Mouse (Mus musculus): ENCODE measurements around the gene Thsd4. TPM values are rescaled to one million over a fixed set of nuclear protein-coding genes. Genes with fewer than 3 reads are reported as not detected.

Thsd4 gene
- total RNA-seq, 2 experiments from 2014 or later, result 7.5 to 8.9 TPM

DNA sequence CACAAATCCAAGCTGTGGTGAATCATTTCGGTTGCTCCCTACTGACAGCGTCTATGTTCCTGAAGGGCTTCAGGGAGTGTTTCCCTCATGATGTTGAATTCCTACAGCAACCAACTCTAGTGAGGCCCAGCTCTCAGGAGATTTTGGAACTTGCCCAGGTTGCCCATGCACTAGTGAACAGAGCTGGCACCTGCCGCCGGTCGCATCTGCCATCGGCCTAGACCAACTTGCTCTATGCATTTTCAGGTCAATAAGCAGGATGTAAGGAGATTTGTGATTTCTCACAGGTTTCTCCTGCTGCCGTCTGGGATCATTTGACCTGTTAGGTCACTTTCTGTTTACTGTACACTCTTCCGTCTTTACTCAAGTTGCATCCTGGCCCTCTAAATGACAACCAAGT lies 454.6 kb downstream of the Thsd4 start:
- DNase-seq (ENCODE audit: low spot score in 2 of 2), result no peak
- intact Hi-C loops (cut with DNase I), result no loop called here

DNA sequence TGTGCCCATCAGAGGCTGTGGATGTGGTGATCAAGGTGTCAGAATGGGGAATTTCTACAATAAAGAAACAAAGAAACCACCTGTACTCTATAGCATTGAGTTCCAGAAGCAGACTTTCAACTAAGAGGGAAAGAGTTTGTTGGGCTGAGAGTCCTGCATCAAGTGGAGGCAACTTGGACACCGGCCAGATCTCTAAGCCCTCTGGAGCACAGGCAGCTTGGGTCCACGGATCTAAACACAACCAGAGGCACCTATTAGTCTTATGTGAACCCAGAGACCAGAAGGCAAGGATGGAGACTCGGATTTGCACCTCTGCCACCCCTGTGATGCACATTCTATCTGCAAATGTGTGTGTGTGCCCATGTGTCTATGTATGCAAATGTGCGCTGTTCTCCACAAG lies 456.7 kb downstream of the Thsd4 start:
- no peak for DNase-seq (ENCODE audit: low spot score in 2 of 2)
- intact Hi-C loops (cut with DNase I), result no loop called here

DNA sequence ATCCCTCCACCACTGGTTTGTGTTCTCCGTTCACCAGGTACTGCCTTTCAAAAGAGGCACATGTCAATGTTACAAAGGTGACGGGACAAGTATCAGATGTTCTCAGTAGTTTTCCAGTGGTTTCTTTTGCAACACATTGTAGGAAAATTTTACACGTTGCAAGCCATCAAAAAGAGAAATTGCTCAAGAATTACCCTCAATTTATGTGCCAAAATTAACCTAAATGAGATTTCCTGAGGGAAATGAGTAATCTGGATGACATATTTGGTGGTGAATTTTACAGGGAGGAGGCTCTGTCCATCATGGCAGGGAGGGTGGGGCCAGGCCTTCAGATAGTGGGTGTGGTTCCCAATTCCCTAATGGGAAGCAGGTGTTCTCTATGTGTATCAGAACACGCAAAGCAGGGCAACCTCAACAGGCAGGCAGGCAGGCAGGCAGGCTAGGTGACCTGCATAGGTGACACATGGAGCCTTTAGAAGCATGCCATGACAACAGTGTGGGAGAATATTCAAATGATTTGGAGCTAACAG lies 458.6 kb downstream of the Thsd4 start:
- intact Hi-C loops (cut with DNase I), result no loop called here
- no peak for DNase-seq (ENCODE audit: low spot score in 2 of 2)

DNA sequence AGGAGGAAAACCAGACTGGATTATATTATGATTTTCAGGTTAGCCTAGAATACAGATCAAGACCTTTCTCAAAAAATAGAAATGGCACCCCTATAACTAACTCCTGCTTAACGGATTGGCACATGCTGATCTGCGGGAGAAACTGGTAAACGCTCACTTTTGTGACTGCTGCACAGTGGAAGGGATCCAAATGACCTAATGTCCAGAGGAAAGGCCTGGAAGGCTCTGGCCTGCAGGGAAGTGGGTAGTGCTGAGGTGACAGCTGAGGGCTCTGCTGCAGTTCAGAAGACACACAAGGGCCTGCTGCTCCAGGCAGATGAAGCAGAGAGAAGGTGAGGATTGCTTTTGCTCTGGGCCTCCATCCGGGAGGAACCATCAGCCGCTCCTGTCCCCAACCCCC lies 465.7 kb downstream of the Thsd4 start:
- DNase-seq (ENCODE audit: low spot score in 2 of 2), result no peak
- intact Hi-C loops (cut with DNase I), result no loop called here

- intact Hi-C loops (cut with DNase I), result no loop called here
- DNase-seq (ENCODE audit: low spot score in 2 of 2), result peak; percentile 63 to 85
Measured at GRCm38 (mm10) chr9:60054951-60055350, 466.9 kb downstream of the Thsd4 start.

DNA sequence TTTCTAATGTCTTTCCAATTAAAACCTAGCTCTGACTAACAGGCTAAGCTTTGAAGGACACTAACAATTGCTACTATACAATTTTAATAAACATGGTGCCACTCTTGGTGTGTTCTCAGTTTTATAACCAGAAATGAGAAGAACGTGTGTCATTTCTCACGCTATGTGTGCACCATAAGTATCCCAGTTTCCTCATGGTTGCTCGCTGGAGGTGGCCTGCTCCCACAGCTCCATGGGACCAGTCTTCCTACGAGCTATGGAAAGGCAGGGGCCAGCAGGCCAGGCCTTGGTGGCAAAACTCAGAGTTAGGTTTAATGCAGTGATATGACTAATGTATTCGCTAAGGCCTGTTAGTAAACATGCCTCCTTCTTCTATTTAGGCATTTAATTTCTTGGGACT lies 468.7 kb downstream of the Thsd4 start:
- intact Hi-C loops (cut with DNase I), result no loop called here
- no peak for DNase-seq (ENCODE audit: low spot score in 2 of 2)

DNA sequence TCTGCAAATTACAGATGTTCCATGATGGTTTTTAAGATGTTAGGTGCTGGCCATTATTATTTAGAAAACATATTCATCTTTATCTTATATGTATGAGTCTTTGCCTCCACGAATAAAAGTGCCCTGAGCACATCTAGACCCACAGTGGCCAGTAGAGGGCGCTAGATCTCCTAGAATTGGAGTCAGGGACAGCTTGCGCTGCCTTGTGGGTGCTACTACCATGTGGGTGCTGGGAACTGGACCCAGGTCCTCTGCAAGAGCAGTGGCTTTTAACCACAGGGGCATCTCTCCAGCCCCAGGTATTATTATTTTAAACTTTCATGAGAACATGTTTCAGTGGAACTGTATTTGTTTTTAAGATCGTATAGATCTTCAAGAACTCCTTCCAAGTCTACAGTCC lies 469.4 kb downstream of the Thsd4 start:
- intact Hi-C loops (cut with DNase I), result no loop called here
- DNase-seq (ENCODE audit: low spot score in 2 of 2), result no peak

DNA sequence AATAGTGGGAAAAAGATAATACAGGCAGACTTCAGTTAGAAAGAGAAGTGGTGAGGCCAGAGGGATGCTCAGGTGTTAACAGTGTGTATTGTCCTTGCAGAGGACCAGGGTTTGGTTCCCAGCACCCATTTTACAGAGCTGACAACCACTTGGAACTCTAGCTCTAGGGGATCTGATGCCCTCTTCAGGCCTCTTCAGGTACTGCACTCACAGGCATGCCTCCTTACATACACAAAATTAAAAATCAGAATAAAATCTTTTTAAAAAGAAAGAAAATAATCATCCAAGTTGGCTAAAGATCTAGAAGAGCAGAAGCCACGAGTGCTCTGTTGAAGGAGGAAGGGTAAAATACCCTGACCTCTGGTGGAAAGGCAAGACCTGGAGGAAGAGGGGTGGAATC lies 478.7 kb downstream of the Thsd4 start:
- intact Hi-C loops (cut with DNase I), result no loop called here
- no peak for DNase-seq (ENCODE audit: low spot score in 2 of 2)

GRCm38 (mm10) chr9:60034883-60035282 lies 487.0 kb downstream of the Thsd4 start:
- DNase-seq (ENCODE audit: low spot score in 2 of 2), result no peak
- intact Hi-C loops (cut with DNase I), result no loop called here

DNA sequence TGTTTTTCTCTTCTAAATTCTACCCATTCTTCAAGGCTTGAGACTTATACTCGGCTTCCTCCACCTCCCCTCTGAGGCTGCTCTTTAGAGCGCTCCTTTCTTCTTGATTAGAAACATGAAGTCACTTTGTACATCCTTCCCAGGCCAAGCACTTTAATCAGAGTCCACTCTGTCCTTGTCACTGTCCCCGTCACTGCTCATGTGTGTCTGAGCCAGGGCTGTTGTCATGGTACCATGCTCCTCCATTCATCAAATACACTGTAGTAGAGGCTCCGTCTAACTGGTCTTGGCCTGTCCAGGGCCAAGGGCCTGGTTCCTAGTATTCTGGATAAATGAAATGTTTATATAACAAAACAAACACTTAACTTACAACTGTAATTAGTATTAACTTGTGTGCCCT lies 494.6 kb downstream of the Thsd4 start:
- intact Hi-C loops (cut with DNase I), result loop anchor here (10.0 kb wide), 1 partner anchor 208 kb away; no protein-coding TSS in a partner anchor
- no peak for DNase-seq (ENCODE audit: low spot score in 2 of 2)

DNA sequence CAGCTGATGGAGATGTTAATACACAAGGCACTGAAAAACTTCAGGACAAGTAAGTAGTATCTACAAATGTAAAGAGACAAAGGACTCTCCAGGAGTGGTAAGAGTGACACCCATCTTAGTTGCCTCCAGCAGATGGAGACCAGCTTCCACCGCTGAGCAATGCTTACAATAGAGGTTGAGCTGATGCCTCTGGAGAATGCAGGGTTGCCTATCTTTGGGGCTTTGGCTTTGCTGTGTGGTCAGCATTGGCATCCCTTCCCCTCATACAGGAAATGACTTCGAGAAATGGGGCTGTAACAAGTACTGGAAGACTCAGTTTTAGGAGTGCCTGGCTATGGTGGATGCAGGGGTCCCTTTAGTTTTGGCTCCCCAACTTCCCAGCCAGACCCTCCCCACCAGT lies 495.1 kb downstream of the Thsd4 start:
- intact Hi-C loops (cut with DNase I), result loop anchor here (10.0 kb wide), 1 partner anchor 208 kb away; no protein-coding TSS in a partner anchor
- DNase-seq (ENCODE audit: low spot score in 2 of 2), result no peak

GRCm38 (mm10) chr9:60025919-60026318 lies 495.9 kb downstream of the Thsd4 start:
- intact Hi-C loops (cut with DNase I), result loop anchor here (10.0 kb wide), 1 partner anchor 209 kb away; no protein-coding TSS in a partner anchor

GRCm38 (mm10) chr9:60024971-60025370 lies 496.9 kb downstream of the Thsd4 start:
- intact Hi-C loops (cut with DNase I), result loop anchor here (10.0 kb wide), 1 partner anchor 210 kb away; no protein-coding TSS in a partner anchor
- DNase-seq (ENCODE audit: low spot score in 2 of 2), result no peak

More at GRCm38 (mm10) chr9:60025919-60026318, 495.9 kb downstream of the Thsd4 start:
- DNase-seq (ENCODE audit: low spot score in 2 of 2), result no peak

DNA sequence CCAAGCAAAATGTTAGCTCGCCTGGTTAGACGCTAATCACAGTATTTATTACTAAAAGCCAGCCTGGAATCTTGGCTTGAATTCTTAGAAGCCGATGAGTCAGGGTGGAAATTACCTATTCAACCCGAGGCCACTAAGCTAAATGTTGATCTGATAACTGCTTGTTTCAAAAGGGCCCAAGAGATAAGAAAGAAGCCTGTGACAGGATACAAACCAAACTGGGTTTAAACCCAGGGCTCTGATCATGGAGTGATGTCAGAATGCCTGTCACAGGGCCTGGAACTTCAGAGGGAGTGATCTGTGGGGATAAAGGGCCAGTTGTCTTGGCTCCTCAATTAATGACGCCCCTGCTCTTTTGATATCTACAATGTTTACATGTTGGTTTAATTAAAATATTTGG lies 497.3 kb downstream of the Thsd4 start:
- DNase-seq (ENCODE audit: low spot score in 2 of 2), result no peak
- intact Hi-C loops (cut with DNase I), result loop anchor here (10.0 kb wide), 1 partner anchor 210 kb away; no protein-coding TSS in a partner anchor

GRCm38 (mm10) chr9:60022331-60022730 lies 499.5 kb downstream of the Thsd4 start:
- intact Hi-C loops (cut with DNase I), result loop anchor here (10.0 kb wide), 1 partner anchor 212 kb away; no protein-coding TSS in a partner anchor
- no peak for DNase-seq (ENCODE audit: low spot score in 2 of 2)

DNA sequence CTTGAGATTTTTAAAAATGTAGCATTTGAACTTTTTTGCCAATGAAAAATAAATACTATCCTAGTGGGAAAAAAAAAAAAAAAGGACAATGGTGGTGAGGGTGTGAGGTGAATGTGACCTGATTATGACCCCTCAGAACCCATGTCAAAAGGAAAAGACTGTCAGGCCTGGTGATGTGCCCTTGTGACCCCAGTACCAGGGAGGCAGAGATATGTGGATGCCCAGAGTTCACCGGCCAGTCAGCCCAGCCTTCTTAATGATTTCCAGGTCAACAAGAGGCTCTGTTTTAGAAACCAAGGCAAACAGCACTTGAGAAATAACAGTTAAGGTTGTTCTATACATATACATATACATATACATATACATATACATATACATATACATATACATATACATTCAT lies 501.4 kb downstream of the Thsd4 start:
- intact Hi-C loops (cut with DNase I), result loop anchor here (10.0 kb wide), 1 partner anchor 214 kb away; no protein-coding TSS in a partner anchor
- no peak for DNase-seq (ENCODE audit: low spot score in 2 of 2)

GRCm38 (mm10) chr9:60010285-60010684 lies 511.6 kb downstream of the Thsd4 start:
- DNase-seq (ENCODE audit: low spot score in 2 of 2), result no peak
- intact Hi-C loops (cut with DNase I), result no loop called here

DNA sequence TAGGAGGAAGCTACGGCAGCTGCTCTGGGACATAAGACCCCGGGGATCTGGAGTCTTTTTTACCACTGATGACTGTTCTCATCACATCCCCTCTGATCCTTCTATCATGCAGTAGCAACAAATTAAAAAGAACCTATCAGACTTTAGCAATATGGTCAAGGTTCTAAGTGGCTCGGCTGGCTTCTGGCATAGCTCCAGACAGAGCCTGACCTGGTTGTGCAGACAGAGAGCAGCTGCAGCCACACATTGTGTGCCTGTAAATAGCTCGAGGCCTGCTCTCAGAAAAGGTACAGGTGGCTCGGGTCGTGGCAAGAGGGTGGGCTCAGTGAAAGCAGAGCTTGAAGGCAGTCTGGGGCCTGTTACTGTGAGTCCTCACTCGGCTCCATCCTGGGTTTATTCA lies 512.9 kb downstream of the Thsd4 start:
- no peak for DNase-seq (ENCODE audit: low spot score in 2 of 2)
- intact Hi-C loops (cut with DNase I), result no loop called here

GRCm38 (mm10) chr9:60002323-60002722 lies 519.5 kb downstream of the Thsd4 start:
- no peak for DNase-seq (ENCODE audit: low spot score in 2 of 2)
- intact Hi-C loops (cut with DNase I), result no loop called here

- no peak for DNase-seq (ENCODE audit: low spot score in 2 of 2)
- intact Hi-C loops (cut with DNase I), result no loop called here
Measured at GRCm38 (mm10) chr9:60001444-60001843, 520.4 kb downstream of the Thsd4 start.

DNA sequence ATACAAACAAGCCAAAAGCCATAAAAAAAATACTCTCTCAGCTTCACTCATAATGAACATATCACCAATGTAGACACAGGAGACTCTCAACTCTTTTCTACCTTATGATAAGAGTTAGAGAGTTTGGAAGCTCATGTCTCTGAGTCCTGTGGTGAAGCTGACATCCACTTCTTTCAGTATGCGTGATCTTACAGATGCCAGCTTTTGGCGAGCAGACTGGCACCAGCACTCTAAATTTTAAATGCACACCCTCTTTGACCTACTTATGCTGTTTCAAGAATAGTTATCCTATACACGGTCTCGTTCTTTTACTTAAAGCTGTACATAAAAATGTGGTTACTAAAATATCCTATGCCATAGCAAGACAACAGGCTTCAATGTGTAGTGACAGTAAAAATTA lies 524.1 kb downstream of the Thsd4 start:
- intact Hi-C loops (cut with DNase I), result no loop called here
- peak in 1 of 2 experiments; percentile 44 for DNase-seq (ENCODE audit: low spot score in 2 of 2)

DNA sequence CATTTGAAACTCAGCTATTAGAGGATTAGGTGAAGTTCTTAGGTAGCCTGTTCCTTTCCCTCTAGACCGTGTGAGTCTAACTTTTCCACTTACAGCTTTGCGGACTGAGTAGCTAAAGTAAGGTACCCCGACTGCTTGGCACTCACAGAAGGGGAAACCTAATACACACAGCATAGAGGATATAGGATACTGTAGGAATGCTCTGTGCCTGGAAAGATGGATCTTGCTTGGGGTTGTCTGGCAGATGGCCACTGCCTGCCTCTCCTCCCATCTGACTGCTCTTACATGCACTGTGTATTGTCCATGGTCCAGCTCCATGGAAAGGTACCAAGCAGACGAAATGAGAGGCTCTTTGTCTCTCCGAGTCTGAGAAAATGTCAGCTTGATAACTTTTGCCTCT lies 530.4 kb downstream of the Thsd4 start:
- no peak for DNase-seq (ENCODE audit: low spot score in 2 of 2)
- intact Hi-C loops (cut with DNase I), result no loop called here

Data from left cerebral cortex, postnatal 14 days (tissue).